Mouse (Mus musculus) brown adipose tissue, adult 24 weeks (tissue): Measurements from ENCODE around the gene Zfp618. TPM values are rescaled to one million over a fixed set of nuclear protein-coding genes. Genes with fewer than 3 reads are reported as not detected.

Source experiments
- H3K27ac ChIP-seq: fragments of 200-500 bp; replicated peaks from 2 replicates; pipeline ENCODE4 v1.5.1; 2012; ENCODE audit warnings: low read depth, mild to moderate bottlenecking, low read length
- H3K4me1 ChIP-seq: fragments of 200-500 bp; 2 replicates; pipeline ENCODE4 v1.6.1; 2012; ENCODE audit warnings: low read length, mixed read lengths; ENCODE audit not compliant: control insufficient read depth, insufficient read depth, insufficient read length
- H3K4me3 ChIP-seq: fragments of 200-500 bp; 2 replicates; pipeline ENCODE4 v1.5.1; 2012; ENCODE audit warnings: low read depth, mild to moderate bottlenecking, low read length, moderate library complexity; ENCODE audit not compliant: insufficient read depth
- polyA plus RNA-seq: library from polyadenylated mRNA; stranded (reverse); fragments of >200 nt; gene quantifications from 2 replicates; pipeline ENCODE4 v1.2.4, GENCODE M21; 2012; ENCODE audit not compliant: missing spikeins, insufficient read depth, insufficient read length

Gene Zfp618
- polyA plus RNA-seq, 1 experiment, result 0.28 TPM

DNA sequence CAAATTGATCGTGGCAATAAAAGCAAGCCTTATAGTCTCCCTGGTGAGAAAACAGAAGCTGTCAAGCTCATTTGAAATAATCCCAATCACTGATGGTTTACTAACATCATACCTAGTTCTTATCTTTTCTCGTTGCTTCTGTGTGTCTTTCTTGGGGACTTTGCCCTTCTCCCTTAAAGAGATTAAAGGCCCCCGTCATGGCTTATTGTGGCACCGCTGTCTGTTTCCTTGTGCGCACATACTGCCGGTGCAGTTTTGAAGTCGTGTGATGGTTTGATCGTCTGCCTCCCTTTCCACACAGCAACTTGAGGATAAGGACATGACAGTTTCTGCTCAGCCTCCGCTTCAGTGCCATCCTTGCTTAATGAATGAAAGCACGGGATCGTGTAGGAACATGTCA is 135.1 kb downstream of the Zfp618 start:
- Histone ChIP-seq H3K27ac (no peak overlapping the region), H3K4me3 (no peak overlapping the region), H3K4me1 (peaks cover 2% of the 10 kb centered on the region; the same call in 1 of the 2 replicates)

DNA sequence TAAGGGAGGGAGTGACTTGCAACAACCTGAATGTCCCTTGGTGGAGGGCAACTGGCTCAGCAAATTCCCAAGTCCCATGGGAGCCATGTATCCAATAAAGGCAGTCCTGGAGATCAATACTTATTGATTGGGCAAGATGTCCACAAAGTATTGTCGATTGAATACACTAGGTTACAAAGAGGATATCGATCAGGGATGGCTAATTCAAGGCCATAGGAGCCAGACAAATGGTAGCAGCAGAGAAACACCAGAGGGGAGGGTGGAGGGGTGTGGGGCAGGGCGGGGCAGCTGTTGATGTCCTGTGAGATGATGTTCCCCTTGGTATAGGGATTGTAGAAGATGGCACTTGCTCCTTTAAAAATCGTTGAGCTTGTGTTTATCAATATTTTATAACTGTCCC is 136.7 kb downstream of the Zfp618 start:
- H3K4me3 ChIP-seq, result no peak overlapping the region
- peaks cover 2% of the 10 kb centered on the region; the same call in 1 of the 2 replicates for H3K4me1 ChIP-seq
- H3K27ac ChIP-seq, result no peak overlapping the region

DNA sequence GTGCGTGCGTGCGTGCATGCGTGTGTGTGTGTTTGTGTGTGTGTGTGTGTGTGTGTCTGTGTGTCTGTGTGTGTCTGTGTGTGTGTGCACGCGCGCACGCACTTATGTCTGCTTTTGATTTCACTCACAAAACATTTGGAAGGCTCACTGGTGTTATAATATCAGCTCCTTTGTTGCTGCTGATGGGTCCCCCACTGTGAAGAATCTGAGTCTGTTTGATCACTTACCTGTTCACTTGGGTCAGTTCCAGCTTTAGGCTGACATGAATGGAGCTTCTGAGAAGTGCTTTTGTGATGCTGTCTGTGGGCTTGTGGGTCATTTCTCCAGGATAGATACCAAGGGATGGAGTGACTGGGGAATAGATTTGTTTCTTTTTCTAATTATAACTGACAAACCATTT is 140.3 kb downstream of the Zfp618 start:
- H3K27ac ChIP-seq, result no peak overlapping the region
- no peaks in the 10 kb centered on the region for H3K4me1 ChIP-seq
- H3K4me3 ChIP-seq, result no peak overlapping the region

DNA sequence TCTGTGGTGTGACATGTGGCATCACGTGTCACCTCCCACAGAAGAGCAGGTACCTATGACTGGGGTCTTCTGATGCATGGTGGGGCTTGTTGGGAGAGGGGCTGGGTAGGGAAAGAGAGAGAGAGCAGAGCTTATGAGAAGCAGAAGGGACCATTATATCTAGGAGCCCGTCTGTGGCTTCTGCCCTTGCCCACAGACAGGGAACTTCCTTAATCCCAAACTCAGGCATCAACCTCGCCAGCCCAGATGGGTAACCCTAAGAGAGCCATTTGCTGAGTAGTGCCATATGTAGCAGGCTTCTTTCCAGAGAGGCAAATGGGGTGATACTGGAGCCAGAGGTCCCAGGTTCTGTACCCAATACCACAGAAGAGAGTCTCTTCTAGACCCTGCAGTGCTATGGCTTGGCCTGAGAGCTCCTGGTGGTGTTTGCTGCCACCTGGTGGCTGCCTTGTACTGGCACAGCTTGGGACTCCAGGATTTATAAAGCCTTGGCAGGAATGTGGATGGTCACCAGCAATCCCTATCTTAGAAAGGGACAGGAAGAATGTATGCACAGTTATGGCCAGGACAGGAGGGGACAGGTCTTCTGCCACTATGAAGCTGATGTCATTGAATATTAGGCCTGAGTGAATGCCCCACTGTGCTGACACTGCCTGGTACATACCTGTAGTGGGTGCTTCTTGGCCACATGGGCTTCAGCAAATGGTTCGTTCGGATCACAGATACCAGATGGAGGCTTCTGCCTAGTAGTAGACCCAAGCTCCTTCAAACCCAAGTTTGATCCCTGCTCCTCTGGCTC is 153.5 kb downstream of the Zfp618 start:
- Histone ChIP-seq H3K4me3 (no peak overlapping the region), H3K4me1 (no peaks in the 10 kb centered on the region), H3K27ac (no peak overlapping the region)

DNA sequence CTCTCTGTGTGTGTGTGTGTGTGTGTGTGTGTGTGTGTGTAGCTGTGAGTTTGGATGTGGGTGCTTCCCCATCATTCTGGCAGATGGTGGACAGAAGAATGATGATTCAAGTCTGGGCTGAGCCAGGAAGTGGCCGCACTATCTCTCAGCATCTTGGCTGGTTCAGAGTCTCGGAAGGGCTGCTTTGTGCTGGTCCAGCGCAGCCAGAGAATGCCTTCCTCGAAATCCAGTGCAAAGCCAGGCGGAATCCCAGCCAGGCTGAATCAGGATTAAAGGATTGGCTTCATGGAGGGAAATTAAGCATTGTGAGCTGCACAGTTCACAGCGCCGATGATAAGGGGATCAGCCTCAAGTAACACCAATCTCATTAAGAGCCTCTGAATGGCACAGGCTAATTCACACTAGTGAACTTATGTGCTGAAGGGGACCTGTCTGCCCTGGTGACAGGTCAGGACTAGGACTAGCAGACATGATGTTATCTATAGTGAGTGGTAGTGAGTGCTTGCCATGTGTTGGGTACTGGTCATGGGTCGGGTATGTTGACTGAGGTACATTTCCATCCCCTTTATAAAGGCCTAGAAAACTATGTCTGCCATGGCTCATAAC is 159.6 kb downstream of the Zfp618 start:
- no peak overlapping the region for H3K4me3 ChIP-seq
- no peaks in the 10 kb centered on the region for H3K4me1 ChIP-seq
- H3K27ac ChIP-seq, result no peak overlapping the region

DNA sequence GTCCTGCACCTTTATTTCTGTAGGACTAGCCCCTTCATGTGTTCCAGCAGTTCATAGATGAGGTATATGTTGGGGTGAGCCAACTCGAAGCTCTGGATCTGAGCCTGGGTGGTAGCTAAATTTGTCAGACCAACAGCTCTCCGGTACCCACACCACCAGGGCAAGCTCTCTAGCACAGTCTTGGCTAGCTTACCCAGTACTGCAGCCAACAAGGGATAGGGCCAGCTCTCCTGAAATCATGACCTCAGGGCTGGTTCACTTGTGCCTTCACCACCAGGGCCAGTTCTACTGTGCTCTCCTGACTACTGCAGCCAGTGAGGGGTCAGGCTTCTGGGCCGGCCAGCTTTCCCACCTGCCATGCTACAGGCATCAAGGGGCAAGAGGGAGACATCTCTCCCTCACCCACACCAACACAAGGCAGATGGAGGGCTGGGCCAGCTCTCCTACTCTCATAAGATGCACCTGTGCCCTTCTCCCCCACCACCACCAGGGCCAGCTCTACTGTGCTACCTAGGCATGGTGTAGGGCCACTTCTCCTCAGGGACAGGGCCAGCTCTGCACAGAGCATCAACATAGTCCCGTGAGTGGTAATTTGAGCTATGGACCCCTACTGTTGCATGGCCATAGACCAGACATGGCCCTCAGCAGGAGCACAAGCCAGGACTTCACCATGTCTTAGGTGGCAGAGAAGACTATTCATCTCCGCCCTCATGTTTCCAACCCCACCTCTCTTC is 164.7 kb downstream of the Zfp618 start:
- no peak overlapping the region for H3K4me3 ChIP-seq

DNA sequence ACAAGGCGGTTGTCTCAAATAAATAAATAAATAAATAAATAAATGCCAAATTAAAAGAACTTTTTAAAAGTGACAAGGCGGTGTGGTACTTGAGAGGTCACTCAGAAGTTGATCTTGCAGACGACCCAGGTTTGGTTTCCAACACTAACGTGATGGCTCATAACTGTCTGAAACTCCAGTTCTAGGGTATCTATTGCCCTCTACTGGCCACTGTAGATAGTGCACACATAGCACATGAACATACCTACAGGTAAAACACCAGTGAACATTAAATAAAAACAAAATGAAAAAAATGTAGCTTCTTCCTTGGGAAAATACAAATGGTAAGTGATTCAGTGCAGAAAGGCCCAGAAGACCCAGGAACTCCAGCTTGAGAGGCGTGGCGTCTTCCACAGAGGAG is 181.9 kb downstream of the Zfp618 start:
- no peaks in the 10 kb centered on the region for H3K4me1 ChIP-seq
- no peak overlapping the region for H3K27ac ChIP-seq
- no peak overlapping the region for H3K4me3 ChIP-seq

More for the DNA sequence above, 164.7 kb downstream of the Zfp618 start:
- Histone ChIP-seq H3K4me1 (no peaks in the 10 kb centered on the region), H3K27ac (no peak overlapping the region)

DNA sequence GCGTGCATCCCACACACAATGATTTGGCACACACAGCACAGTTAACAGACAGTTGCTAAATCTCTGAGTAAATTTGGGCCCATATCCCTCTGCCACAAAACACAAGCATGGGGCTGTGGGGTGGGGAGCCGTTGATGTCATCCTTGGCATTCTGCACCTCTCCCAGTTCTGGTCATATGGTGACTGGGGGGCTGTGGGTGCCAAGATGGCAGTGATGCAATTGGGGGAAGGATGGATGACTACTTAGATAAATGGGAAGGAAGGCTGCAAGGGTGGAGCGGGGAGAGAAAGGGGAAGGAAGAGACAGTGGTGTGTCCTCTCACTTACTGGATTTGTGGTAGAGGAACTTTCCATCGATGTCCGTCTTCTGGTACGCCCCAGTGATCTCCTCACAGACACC is 185.8 kb downstream of the Zfp618 start:
- no peaks in the 10 kb centered on the region for H3K4me1 ChIP-seq
- no peak overlapping the region for H3K27ac ChIP-seq
- no peak overlapping the region for H3K4me3 ChIP-seq

DNA sequence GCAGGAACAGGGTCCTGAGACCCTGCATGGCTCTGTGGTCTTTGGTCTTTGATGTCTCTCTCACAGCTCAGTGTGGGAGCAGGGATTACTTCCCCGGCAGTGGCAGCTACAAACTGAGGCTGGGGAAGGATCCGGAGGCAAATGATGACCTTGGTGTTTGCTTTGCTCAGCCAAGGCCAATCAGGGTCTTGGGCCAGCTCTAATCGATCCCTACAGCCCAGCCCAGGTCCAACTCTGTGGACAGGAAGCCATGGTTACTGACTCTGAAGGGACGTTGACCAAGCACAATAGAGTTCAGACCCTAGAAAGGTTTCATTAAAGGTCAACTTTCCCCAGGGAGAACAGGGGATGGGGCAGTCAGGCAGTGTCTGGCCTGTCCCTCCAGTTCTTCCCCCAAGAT is 188.7 kb downstream of the Zfp618 start:
- no peak overlapping the region for H3K4me3 ChIP-seq
- H3K4me1 ChIP-seq, result no peaks in the 10 kb centered on the region
- H3K27ac ChIP-seq, result no peak overlapping the region

DNA sequence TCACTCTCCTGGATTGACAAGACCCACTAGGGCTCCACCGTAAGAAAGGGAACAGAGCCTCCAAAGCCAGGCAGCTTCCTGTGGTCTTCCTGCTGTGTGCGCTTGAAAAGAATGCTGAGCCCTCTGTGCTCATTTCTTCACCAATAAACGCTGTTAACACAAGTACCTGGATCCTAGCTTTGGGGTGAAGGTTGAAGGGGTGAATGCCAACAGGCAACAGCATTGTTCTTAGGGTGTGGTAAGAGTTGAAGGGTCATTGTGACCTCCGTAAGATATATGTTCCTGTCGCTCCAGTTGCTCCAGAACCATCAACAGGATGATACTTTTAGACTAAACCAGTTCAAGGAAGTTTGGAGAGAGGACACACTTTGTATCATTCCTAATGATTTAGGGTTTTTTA is 189.3 kb downstream of the Zfp618 start, which contains the start of gene Ambp:
Ambp (minus strand) TSS at position 101 of the 400 bp plus-strand sequence.
- Histone ChIP-seq H3K27ac (no peak within 1 kb of the TSS), H3K4me1 (no peaks in the 10 kb centered on the region), H3K4me3 (no peak within 1 kb of the TSS)

DNA sequence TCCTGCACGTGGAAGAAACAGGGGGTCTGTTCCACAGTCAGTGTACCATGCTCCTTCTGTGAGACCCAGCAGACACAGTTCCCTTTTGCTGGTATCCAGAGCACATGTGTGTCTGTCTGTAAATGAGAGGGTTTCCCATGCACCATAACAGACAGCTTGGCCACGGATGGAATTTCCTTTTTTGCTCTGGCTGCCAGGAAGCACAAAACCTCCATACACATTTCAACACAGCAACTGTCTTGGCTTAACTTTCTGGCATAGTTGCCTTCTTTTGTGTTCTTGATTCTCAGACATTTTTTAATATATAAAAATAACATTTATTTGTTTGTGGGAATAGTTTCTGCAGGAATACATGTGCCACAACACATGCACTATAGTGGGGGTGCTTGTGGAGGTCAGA is 190.2 kb downstream of the Zfp618 start:
- no peaks in the 10 kb centered on the region for H3K4me1 ChIP-seq
- no peak overlapping the region for H3K4me3 ChIP-seq
- H3K27ac ChIP-seq, result no peak overlapping the region

DNA sequence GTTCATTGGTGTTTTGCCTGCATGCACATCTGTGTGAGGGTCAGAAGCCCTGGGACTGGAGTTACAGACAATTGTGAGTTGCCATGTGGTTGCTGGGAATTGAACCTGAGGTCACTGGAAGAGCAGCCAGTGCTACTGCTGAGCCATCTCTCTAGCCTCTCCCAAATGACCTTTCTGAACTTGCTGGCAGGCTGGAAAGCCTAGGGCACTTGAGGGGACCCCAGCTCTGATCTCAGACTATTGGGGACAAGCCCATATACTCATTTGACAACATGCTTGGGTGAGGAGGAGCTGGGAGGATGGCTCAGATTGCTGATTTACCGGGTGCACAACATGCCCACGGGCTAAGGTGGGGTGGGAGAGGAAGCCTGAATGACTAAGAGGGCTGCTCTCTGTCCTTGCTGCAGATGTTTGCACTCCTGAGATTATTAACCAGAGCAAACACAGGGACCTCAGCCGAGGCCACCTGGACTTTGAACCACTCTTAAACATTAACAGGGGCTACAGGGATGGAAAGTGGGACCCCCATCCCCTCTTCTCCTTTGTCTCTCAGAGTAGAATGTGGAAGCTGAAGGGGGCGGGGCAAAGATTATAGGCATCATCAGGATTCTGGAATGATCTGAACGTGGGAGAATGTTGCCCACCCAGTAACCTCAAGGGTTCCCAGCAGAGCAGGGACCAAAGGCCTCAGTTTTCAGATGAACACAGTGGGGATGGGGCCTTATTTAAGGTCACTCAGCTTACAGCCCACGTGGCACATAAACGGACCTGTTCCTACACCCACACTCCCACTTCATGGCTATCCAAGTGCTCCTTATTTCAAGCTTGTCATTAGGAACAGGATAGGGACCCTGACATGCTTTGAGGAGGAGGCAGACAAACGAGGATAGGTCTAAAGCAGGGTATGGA is 191.6 kb downstream of the Zfp618 start:
- Histone ChIP-seq H3K27ac (no peak overlapping the region), H3K4me3 (no peak overlapping the region), H3K4me1 (no peaks in the 10 kb centered on the region)

DNA sequence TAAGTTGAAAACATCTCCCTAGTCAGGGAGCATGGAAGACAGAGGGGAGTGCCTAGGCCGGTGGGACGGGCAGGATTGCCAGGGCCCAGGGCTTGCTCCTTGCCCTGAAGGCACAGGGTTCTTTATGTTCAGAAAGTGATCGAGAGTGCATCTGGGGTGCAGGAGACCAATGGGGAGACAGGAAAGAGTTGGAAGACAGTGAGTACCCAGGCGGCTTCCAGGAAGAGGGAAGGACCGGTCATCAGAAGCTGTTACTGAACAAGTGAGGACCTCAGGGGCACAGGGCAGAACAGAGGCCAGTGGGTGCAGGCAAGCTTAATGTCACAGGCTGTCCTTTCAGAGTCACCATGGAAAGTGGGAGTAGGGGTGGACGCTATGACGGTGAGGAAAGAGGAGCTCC is 192.8 kb downstream of the Zfp618 start:
- no peaks in the 10 kb centered on the region for H3K4me1 ChIP-seq
- no peak overlapping the region for H3K4me3 ChIP-seq
- H3K27ac ChIP-seq, result no peak overlapping the region

DNA sequence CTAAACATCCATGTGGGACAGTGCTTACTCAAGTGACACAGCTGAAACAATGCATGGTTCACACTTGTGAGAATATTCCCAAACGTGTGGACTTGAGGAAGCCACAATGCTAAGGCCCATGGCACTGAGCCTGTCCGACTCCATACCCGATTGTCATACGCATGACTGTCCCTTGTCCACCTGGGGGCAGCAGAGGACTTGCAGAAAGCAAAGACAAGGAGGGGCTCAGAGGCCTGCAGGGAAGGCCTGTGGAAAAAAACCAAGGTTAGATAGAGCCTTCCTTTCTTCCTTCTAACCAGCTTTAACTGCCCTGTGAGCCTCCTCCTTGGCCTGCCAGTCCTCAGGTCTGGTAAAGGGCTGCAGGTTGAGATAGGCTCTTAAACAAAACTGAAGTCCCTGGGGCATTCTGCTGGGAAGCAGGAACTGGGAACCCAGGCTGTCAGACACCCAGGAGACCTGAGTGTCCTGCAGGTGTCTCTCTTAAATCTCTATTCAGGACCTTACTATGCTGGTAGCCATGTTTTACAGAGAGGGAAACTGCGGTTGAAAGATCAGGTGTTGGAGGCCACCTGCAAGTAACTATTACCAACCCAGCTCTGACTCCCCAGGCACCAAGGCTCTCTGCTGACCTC is 193.7 kb downstream of the Zfp618 start:
- Histone ChIP-seq H3K4me3 (no peak overlapping the region), H3K27ac (no peak overlapping the region), H3K4me1 (no peaks in the 10 kb centered on the region)
